Mouse (Mus musculus) spleen, adult 2 months (tissue): ENCODE measurements around the gene Olfr603. TPM values are rescaled to one million over a fixed set of nuclear protein-coding genes. Genes with fewer than 3 reads are reported as not detected.
"Not testable (repeated sequence)": the region's sequence is repeated elsewhere in the genome, so short reads cannot be mapped to it uniquely, and the experiment has no call there.

Experiments used
- DNase-seq, 2 experiments: peaks; one replicate each; pipeline versions ENCODE4 v3.0.0 to v3.0.0-alpha.2; 2012 to 2021; ENCODE audit warnings: low spot score in 2 of 2, low read depth in 1 of 2
- H3K27ac ChIP-seq: fragments of 200-500 bp; 2 replicates; pipeline ENCODE4 v1.5.1; 2012; ENCODE audit warnings: low read length, inconsistent platforms; ENCODE audit not compliant: insufficient read depth
- H3K27me3 ChIP-seq: fragments of 200-500 bp; 2 replicates; pipeline ENCODE4 v1.6.1; 2012; ENCODE audit warnings: mild to moderate bottlenecking, moderate library complexity, low read length, inconsistent platforms; ENCODE audit not compliant: control insufficient read depth, insufficient read depth
- H3K36me3 ChIP-seq: fragments of 200-500 bp; 2 replicates; pipeline ENCODE4 v1.6.1; 2012; ENCODE audit warnings: mild to moderate bottlenecking, low read length, inconsistent platforms; ENCODE audit not compliant: control insufficient read depth, insufficient read depth
- H3K4me1 ChIP-seq: fragments of 200-500 bp; 2 replicates; pipeline ENCODE4 v1.6.1; 2011; ENCODE audit warnings: inconsistent platforms; ENCODE audit not compliant: control insufficient read depth, insufficient read depth, insufficient read length
- H3K4me3 ChIP-seq: fragments of 200-500 bp; 2 replicates; pipeline ENCODE4 v1.5.1; 2011; ENCODE audit warnings: mild to moderate bottlenecking, inconsistent platforms; ENCODE audit not compliant: insufficient read depth, insufficient read length; ENCODE audit errors: extremely low read depth
- CTCF ChIP-seq: fragments of 200-500 bp; IDR thresholded peaks from 2 replicates; pipeline ENCODE4 v1.5.1; 2011; ENCODE audit warnings: mild to moderate bottlenecking, inconsistent platforms; ENCODE audit not compliant: insufficient read depth, insufficient read length, insufficient replicate concordance; ENCODE audit errors: extremely low read depth
- POLR2A ChIP-seq: fragments of 200-500 bp; IDR thresholded peaks from 2 replicates; pipeline ENCODE4 v1.6.1; 2011; ENCODE audit warnings: low read depth, low read length, inconsistent platforms
- WGBS: fragments of 180-500 bp; shearing (Covaris S2); methylation state at CpG from one replicate; pipeline ENCODE4 v1.1.7; 2018; 5-methylcytosine and 5-hydroxymethylcytosine counted together
- polyA plus RNA-seq: library from polyadenylated mRNA; depleted of rRNA; stranded (reverse); fragments of >200 nt; gene quantifications from 2 replicates; pipeline ENCODE4 v1.2.3, GENCODE M21; 2012; rRNA removed

Olfr603 gene
- not detected in 2 replicates for polyA plus RNA-seq

- Histone ChIP-seq H3K27ac (no peak within 1 kb of the TSS), H3K4me1 (no peaks in the 10 kb centered on the region), H3K4me3 (no peak within 1 kb of the TSS), H3K27me3 (no peaks in the 10 kb centered on the region), H3K36me3 (no peaks in the 10 kb centered on the region)
- TF ChIP-seq CTCF (no peak), POLR2A (no peak)
- DNase-seq, result no peak
Measured at GRCm38 (mm10) chr7:103386077-103386476, at the start of gene Olfr603. Gene Olfr603, minus strand, starts transcription at chr7:103386177.

- not testable (repeated sequence) for H3K27me3 ChIP-seq, DNase-seq, H3K4me3 ChIP-seq, H3K4me1 ChIP-seq, H3K36me3 ChIP-seq, H3K27ac ChIP-seq
- 50% methylated on average over 1 of the region's 1 CpGs for WGBS
Measured at GRCm38 (mm10) chr7:103414772-103415171, 28.8 kb upstream of the Olfr603 start, which contains the start of gene Usp17lc. Gene Usp17lc, plus strand, starts transcription at chr7:103415072.

- H3K4me1 ChIP-seq, H3K27ac ChIP-seq, H3K4me3 ChIP-seq, DNase-seq, H3K27me3 ChIP-seq, H3K36me3 ChIP-seq: not testable (repeated sequence)
- 71% methylated on average over 3 of the region's 3 CpGs for WGBS
Measured at GRCm38 (mm10) chr7:103406521-103407055, 20.6 kb upstream of the Olfr603 start.

- H3K27me3 ChIP-seq, result no peaks in the 10 kb centered on the region
- no peak for TF ChIP-seq CTCF
- TF ChIP-seq POLR2A, result no peak
- DNase-seq, result no peak
- WGBS, result 9% methylated on average over 1 of the region's 1 CpGs
- H3K36me3 ChIP-seq, result no peaks in the 10 kb centered on the region
- no peak overlapping the region for H3K27ac ChIP-seq
- no peak overlapping the region for H3K4me3 ChIP-seq
- H3K4me1 ChIP-seq, result no peaks in the 10 kb centered on the region
Measured at GRCm38 (mm10) chr7:103398981-103399380, 13.0 kb upstream of the Olfr603 start.

- no peak overlapping the region for H3K27ac ChIP-seq
- no peak for DNase-seq
- H3K27me3 ChIP-seq, result no peaks in the 10 kb centered on the region
- H3K36me3 ChIP-seq, result no peaks in the 10 kb centered on the region
- TF ChIP-seq POLR2A, result no peak
- no peak for TF ChIP-seq CTCF
- H3K4me1 ChIP-seq, result no peaks in the 10 kb centered on the region
- no peak overlapping the region for H3K4me3 ChIP-seq
Measured at GRCm38 (mm10) chr7:103397758-103398157, 11.8 kb upstream of the Olfr603 start.

- TF ChIP-seq CTCF, result no peak
- TF ChIP-seq POLR2A, result no peak
Measured at GRCm38 (mm10) chr7:103362555-103362954, 23.4 kb downstream of the Olfr603 start, which contains the start of gene Olfr601. Gene Olfr601, minus strand, starts transcription at chr7:103362655.

GRCm38 (mm10) chr7:103349569-103349968 is 36.4 kb downstream of the Olfr603 start, which contains the start of gene Olfr600:
Gene Olfr600, minus strand, starts transcription at chr7:103349669.
- H3K36me3 ChIP-seq, result no peaks in the 10 kb centered on the region
- H3K27ac ChIP-seq, result no peak within 1 kb of the TSS
- H3K4me3 ChIP-seq, result no peak within 1 kb of the TSS
- TF ChIP-seq POLR2A (no peak), CTCF (no peak)
- no peak for DNase-seq
- H3K4me1 ChIP-seq, result no peaks in the 10 kb centered on the region
- H3K27me3 ChIP-seq, result no peaks in the 10 kb centered on the region

More at GRCm38 (mm10) chr7:103362555-103362954, 23.4 kb downstream of the Olfr603 start, which contains the start of gene Olfr601:
- H3K4me1 ChIP-seq, result no peaks in the 10 kb centered on the region
- no peak for DNase-seq
- no peaks in the 10 kb centered on the region for H3K27me3 ChIP-seq
- no peak within 1 kb of the TSS for H3K4me3 ChIP-seq
- H3K27ac ChIP-seq, result no peak within 1 kb of the TSS
- 89% methylated on average over 1 of the region's 1 CpGs for WGBS
- no peaks in the 10 kb centered on the region for H3K36me3 ChIP-seq

- H3K36me3 ChIP-seq, result no peaks in the 10 kb centered on the region
- H3K27me3 ChIP-seq, result no peaks in the 10 kb centered on the region
- DNase-seq, result no peak
- TF ChIP-seq POLR2A, result no peak
- TF ChIP-seq CTCF, result no peak
- H3K27ac ChIP-seq, result no peak within 1 kb of the TSS
- no peaks in the 10 kb centered on the region for H3K4me1 ChIP-seq
- 85% methylated on average over 1 of the region's 1 CpGs for WGBS
- H3K4me3 ChIP-seq, result no peak within 1 kb of the TSS
Measured at GRCm38 (mm10) chr7:103335617-103336016, 50.4 kb downstream of the Olfr603 start, which contains the start of gene Olfr599. Gene Olfr599, plus strand, starts transcription at chr7:103335917.

Other genes with a start within 250 kb of the Olfr603 start
- not detected in 2 replicates for gene Olfr588-ps1, start 245.3 kb downstream of the Olfr603 start, polyA plus RNA-seq
- gene Olfr589, start 229.8 kb downstream of the Olfr603 start, polyA plus RNA-seq, result not detected in 2 replicates
- not detected in 2 replicates for gene Olfr591, start 207.8 kb downstream of the Olfr603 start, polyA plus RNA-seq
- gene Olfr592, start 201.4 kb downstream of the Olfr603 start, polyA plus RNA-seq, result not detected in 2 replicates
- not detected in 2 replicates for gene Olfr593, start 174.3 kb downstream of the Olfr603 start, polyA plus RNA-seq
- not detected in 2 replicates for gene Olfr594, start 169.2 kb downstream of the Olfr603 start, polyA plus RNA-seq
- gene Usp17ld, start 133.7 kb downstream of the Olfr603 start, polyA plus RNA-seq, result not detected in 2 replicates
- not detected in 2 replicates for gene Olfr596, start 80.5 kb downstream of the Olfr603 start, polyA plus RNA-seq
- gene Olfr597, start 69.9 kb downstream of the Olfr603 start, polyA plus RNA-seq, result not detected in 2 replicates
- not detected in 2 replicates for gene Olfr598, start 62.6 kb downstream of the Olfr603 start, polyA plus RNA-seq
- gene Olfr599, start 50.3 kb downstream of the Olfr603 start, polyA plus RNA-seq, result not detected in 2 replicates
- not detected in 2 replicates for gene Olfr600, start 36.5 kb downstream of the Olfr603 start, polyA plus RNA-seq
- gene Olfr601, start 23.5 kb downstream of the Olfr603 start, polyA plus RNA-seq, result not detected in 2 replicates
- not detected in 2 replicates for gene Usp17lc, start 28.9 kb upstream of the Olfr603 start, polyA plus RNA-seq
- gene Olfr605, start 59.3 kb upstream of the Olfr603 start, polyA plus RNA-seq, result not detected in 2 replicates
- not detected in 2 replicates for gene Olfr606, start 62.9 kb upstream of the Olfr603 start, polyA plus RNA-seq
- not detected in 2 replicates for gene Olfr607, start 78.0 kb upstream of the Olfr603 start, polyA plus RNA-seq
- gene Olfr608, start 83.7 kb upstream of the Olfr603 start, polyA plus RNA-seq, result not detected in 2 replicates
- gene Olfr609, start 111.9 kb upstream of the Olfr603 start, polyA plus RNA-seq, result not detected in 2 replicates
- not detected in 2 replicates for gene Olfr610, start 125.9 kb upstream of the Olfr603 start, polyA plus RNA-seq
- gene Olfr611, start 134.7 kb upstream of the Olfr603 start, polyA plus RNA-seq, result not detected in 2 replicates
- gene Olfr612, start 156.5 kb upstream of the Olfr603 start, polyA plus RNA-seq, result not detected in 2 replicates
- gene Olfr613, start 161.9 kb upstream of the Olfr603 start, polyA plus RNA-seq, result not detected in 2 replicates
- gene Olfr615, start 169.9 kb upstream of the Olfr603 start, polyA plus RNA-seq, result not detected in 2 replicates
- not detected in 2 replicates for gene Olfr616, start 183.0 kb upstream of the Olfr603 start, polyA plus RNA-seq
- not detected in 2 replicates for gene Olfr617, start 186.9 kb upstream of the Olfr603 start, polyA plus RNA-seq
- not detected in 2 replicates for gene Olfr618, start 203.9 kb upstream of the Olfr603 start, polyA plus RNA-seq
- gene Olfr619, start 214.4 kb upstream of the Olfr603 start, polyA plus RNA-seq, result not detected in 2 replicates
- gene Olfr620, start 226.4 kb upstream of the Olfr603 start, polyA plus RNA-seq, result not detected in 2 replicates